Mouse (Mus musculus) liver, embryonic 11.5 days (tissue): ENCODE results near the gene Ifit1bl1. TPM values are rescaled to one million over a fixed set of nuclear protein-coding genes. Genes with fewer than 3 reads are reported as not detected.
"Not testable (repeated sequence)": the region's sequence is repeated elsewhere in the genome, so short reads cannot be mapped to it uniquely, and the experiment has no call there.

Experiments
- ATAC-seq: fragments of 200-750 bp; cut with Nextera tagmentation; replicated peaks from 2 replicates; pipeline ENCODE4 v1.8.0; 2017; ENCODE audit warnings: moderate number of reproducible peaks, mild to moderate bottlenecking, moderate TSS enrichment, moderate library complexity; ENCODE audit not compliant: low FRiP score
- DNase-seq: peaks from one replicate; pipeline ENCODE4 v3.0.0-alpha.2; 2017; ENCODE audit warnings: low spot score
- H3K27ac ChIP-seq: fragments of 300-500 bp; sonication (generic); 2 replicates; pipeline ENCODE4 v1.5.1; 2014; ENCODE audit warnings: mild to moderate bottlenecking, low read depth, low read length, control low read depth
- H3K27me3 ChIP-seq: fragments of 300-500 bp; sonication (generic); replicated peaks from 2 replicates; pipeline ENCODE4 v1.6.1; 2014; ENCODE audit warnings: low read length, mixed read lengths; ENCODE audit not compliant: control insufficient read depth, insufficient read depth
- H3K36me3 ChIP-seq: fragments of 300-500 bp; sonication (generic); 2 replicates; pipeline ENCODE4 v1.6.1; 2014; ENCODE audit warnings: mild to moderate bottlenecking, low read length, moderate library complexity, mixed read lengths; ENCODE audit not compliant: control insufficient read depth, insufficient read depth
- H3K4me1 ChIP-seq: fragments of 300-500 bp; sonication (generic); replicated peaks from 2 replicates; pipeline ENCODE4 v1.6.1; 2014; ENCODE audit warnings: low read length, mixed read lengths; ENCODE audit not compliant: control insufficient read depth, insufficient read depth
- H3K4me2 ChIP-seq: fragments of 300-500 bp; sonication (generic); 2 replicates; pipeline ENCODE4 v1.6.1; 2014; ENCODE audit warnings: mild to moderate bottlenecking, control low read depth, moderate library complexity
- H3K4me3 ChIP-seq: fragments of 300-500 bp; sonication (generic); 2 replicates; pipeline ENCODE4 v1.5.1; 2014; ENCODE audit warnings: low read depth, low read length, control low read depth
- H3K9ac ChIP-seq: fragments of 300-500 bp; sonication (generic); 2 replicates; pipeline ENCODE4 v1.6.1; 2014; ENCODE audit warnings: low read depth, low read length, control low read depth
- H3K9me3 ChIP-seq: fragments of 300-500 bp; sonication (generic); 2 replicates; pipeline ENCODE4 v1.6.1; 2016; ENCODE audit warnings: low read length, inconsistent platforms, mixed read lengths; ENCODE audit not compliant: control insufficient read depth
- WGBS: fragments of 180-500 bp; shearing (Covaris S2); extraction: QIAGEN DNeasy Blood & Tissue Kit; methylation state at CpG from one replicate; pipeline ENCODE4 v1.1.7; 2014; 5-methylcytosine and 5-hydroxymethylcytosine counted together
- polyA plus RNA-seq: library from polyadenylated mRNA; unstranded; fragments of >200 nt; fragmentation: Nextera tagmentation; extraction: Ambion mirVana; gene quantifications from 2 replicates; pipeline ENCODE4 v1.2.1, GENCODE M21; 2014

Ifit1bl1 gene
- polyA plus RNA-seq, 1 experiment from 2014 or later: 0.07 TPM

DNA sequence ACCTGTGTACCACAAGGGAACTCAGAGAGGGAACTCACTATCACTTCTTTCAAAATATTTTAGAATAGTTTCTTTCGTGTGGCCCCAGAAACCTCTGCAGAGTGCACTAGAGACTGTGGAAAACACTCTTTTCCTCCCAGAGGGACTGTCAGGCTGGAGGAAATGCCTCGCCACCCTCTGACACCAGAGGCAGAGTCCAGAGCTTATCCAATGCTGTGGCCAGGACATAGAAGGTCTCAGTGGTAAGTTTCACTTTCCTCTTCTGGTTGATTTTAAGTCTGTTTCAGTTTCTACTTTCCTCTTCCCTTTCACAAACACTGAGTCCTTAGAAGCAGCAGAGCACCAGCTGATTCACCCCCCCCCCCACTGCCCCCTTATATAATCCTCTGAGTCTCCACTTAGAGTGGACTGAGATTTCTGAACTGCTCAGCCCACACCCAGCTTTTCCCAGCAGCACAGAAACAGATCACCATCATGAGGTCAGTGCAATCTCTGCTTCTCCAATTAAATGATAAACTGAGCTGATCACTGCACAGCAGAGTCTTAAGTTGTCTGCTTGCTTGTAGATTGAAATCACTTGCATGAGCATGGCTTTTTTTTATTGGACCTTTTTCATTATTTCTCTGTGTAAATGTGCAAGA lies 18.5 kb downstream of the Ifit1bl1 start, which contains the start of gene Ifit3:
Gene Ifit3, plus strand, starts transcription at position 406 of the 641 bp plus-strand sequence.
- H3K4me3 ChIP-seq, H3K4me1 ChIP-seq, H3K36me3 ChIP-seq, H3K9me3 ChIP-seq, DNase-seq, H3K27ac ChIP-seq, ATAC-seq, H3K9ac ChIP-seq, H3K4me2 ChIP-seq, H3K27me3 ChIP-seq: not testable (repeated sequence)
- WGBS: 34% methylated on average over 2 of the region's 2 CpGs

DNA sequence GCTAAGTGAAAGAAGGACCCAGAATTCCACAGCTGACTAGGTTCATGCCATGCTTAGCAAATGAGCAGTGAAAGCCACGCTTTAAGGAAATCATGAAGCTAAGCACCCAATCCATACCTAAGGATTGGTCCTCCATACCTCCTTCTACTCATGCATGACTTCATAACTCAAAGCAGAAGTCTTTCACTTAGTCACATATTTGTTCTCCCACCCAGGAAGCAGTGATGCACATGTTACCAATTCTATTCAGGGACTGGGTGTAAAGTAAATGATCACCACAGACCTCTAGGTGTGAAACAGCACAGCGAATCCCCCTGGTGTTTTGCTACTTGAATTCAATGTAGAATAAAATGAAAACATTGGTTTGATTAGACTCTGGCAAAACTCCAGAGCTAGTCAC lies 19.1 kb downstream of the Ifit1bl1 start:
- H3K9me3 ChIP-seq: not testable (repeated sequence)

DNA sequence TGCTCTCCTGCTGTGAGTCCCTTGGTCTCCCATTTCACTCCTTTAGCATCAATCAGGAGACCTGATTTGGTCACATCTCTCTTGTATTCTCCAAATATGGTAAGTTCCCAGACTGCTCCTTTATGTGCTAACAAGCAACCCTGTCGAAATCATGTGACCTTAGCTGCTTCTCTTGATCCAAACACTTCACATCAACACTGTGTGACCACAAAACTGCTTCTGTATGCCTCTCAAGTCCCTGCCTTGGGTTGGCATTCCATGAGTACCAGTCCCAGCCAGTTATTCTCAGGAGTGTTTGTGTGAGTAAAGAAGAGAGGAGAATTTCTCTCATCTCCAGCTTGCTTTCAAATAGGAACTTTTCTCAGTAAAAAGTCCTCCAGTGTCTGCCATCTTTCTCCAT lies 24.6 kb downstream of the Ifit1bl1 start:
- H3K27me3 ChIP-seq: no peaks in the 10 kb centered on the region
- no peak overlapping the region for H3K4me3 ChIP-seq
- ATAC-seq (no peak), DNase-seq (no peak)
- H3K9ac ChIP-seq: no peak overlapping the region
- no peaks in the 10 kb centered on the region for H3K9me3 ChIP-seq
- no peaks in the 10 kb centered on the region for H3K36me3 ChIP-seq
- WGBS: 72% methylated on average over 1 of the region's 1 CpGs
- no peak overlapping the region for H3K27ac ChIP-seq
- no peaks in the 10 kb centered on the region for H3K4me1 ChIP-seq
- H3K4me2 ChIP-seq: no peak overlapping the region

More for the DNA sequence above, 19.1 kb downstream of the Ifit1bl1 start:
- 85% methylated on average over 2 of the region's 2 CpGs for WGBS
- not testable (repeated sequence) for H3K9ac ChIP-seq, H3K36me3 ChIP-seq, H3K27ac ChIP-seq, H3K4me2 ChIP-seq, ATAC-seq, DNase-seq, H3K27me3 ChIP-seq, H3K4me1 ChIP-seq, H3K4me3 ChIP-seq

DNA sequence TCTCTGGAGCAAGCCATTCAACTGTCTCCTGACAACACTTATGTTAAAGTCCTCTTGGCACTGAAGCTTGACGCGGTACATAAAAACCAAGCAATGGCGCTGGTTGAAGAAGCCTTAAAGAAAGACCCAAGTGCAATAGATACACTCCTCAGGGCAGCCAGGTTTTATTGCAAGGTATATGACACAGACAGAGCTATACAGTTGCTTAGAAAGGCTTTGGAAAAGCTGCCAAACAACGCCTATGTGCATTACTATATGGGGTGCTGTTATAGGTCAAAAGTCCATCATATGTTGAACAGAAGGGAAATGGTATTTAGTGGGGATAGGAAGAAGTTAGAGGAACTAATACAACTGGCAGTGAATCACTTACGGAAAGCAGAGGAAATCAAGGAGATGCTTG lies 28.1 kb downstream of the Ifit1bl1 start:
- ATAC-seq (no peak), DNase-seq (no peak)
- Histone ChIP-seq H3K4me2 (no peak overlapping the region), H3K4me1 (no peaks in the 10 kb centered on the region), H3K4me3 (no peak overlapping the region), H3K9ac (no peak overlapping the region), H3K27ac (no peak overlapping the region), H3K27me3 (no peaks in the 10 kb centered on the region), H3K36me3 (no peaks in the 10 kb centered on the region), H3K9me3 (no peaks in the 10 kb centered on the region)
- 90% methylated on average over 5 of the region's 5 CpGs for WGBS

DNA sequence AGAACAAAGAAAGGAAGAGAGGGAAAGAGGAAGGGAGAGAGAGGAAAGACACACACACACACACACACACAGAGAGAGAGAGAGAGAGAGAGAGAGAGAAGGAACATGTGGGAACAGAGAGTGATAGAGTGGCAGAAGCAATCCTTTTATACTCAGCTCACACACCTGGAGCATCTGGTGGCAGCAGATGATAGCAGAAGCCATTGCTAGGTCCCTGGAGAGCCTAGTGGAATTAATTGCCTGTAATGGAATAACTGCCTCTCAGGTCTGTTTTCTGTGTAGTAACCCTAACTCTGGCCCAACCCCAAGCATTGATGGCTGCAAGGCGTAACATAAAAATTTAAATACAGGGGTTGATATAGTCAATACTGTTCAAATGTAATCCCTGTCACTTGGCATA lies 30.7 kb downstream of the Ifit1bl1 start:
- DNase-seq (no peak), ATAC-seq (no peak)
- Histone ChIP-seq H3K9ac (no peak overlapping the region), H3K9me3 (no peaks in the 10 kb centered on the region), H3K36me3 (no peaks in the 10 kb centered on the region), H3K4me3 (no peak overlapping the region), H3K27me3 (no peaks in the 10 kb centered on the region), H3K4me2 (no peak overlapping the region), H3K4me1 (no peaks in the 10 kb centered on the region), H3K27ac (no peak overlapping the region)
- 85% methylated on average over 1 of the region's 1 CpGs for WGBS

DNA sequence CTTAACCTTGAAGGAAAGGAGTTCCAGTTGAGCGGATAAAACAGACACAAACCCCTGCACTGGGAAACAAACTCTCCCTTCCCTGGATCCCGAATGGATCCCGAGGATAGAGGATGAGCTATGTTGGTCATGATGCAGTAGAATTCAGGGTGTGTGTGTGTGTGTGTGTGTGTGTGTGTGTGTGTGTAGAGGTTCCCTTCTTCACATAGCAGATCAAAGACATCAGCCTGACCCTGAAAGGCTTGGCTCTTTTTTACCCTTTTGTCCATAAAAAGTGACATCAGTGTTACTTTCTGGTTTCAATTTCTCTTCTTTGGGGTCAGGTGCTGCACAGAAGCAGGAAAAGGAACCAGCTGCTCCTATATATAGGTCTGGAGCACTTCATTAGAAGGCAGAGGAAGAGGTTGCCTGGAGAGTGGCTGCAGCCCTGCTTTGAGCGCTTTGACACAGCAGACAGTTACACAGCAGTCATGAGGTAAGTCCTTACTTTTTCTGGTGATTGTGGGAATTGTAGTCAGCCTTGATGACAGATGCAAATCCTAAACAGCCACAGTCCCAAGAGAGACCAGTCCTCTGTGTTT lies 31.8 kb downstream of the Ifit1bl1 start:
- H3K27ac ChIP-seq: no peak overlapping the region
- H3K4me2 ChIP-seq: no peak overlapping the region
- no peak overlapping the region for H3K9ac ChIP-seq
- H3K4me3 ChIP-seq: no peak overlapping the region
- DNase-seq (no peak), ATAC-seq (no peak)
- H3K9me3 ChIP-seq: no peaks in the 10 kb centered on the region
- no peaks in the 10 kb centered on the region for H3K4me1 ChIP-seq
- no peaks in the 10 kb centered on the region for H3K27me3 ChIP-seq
- H3K36me3 ChIP-seq: no peaks in the 10 kb centered on the region
- 76% methylated on average over 4 of the region's 4 CpGs for WGBS

DNA sequence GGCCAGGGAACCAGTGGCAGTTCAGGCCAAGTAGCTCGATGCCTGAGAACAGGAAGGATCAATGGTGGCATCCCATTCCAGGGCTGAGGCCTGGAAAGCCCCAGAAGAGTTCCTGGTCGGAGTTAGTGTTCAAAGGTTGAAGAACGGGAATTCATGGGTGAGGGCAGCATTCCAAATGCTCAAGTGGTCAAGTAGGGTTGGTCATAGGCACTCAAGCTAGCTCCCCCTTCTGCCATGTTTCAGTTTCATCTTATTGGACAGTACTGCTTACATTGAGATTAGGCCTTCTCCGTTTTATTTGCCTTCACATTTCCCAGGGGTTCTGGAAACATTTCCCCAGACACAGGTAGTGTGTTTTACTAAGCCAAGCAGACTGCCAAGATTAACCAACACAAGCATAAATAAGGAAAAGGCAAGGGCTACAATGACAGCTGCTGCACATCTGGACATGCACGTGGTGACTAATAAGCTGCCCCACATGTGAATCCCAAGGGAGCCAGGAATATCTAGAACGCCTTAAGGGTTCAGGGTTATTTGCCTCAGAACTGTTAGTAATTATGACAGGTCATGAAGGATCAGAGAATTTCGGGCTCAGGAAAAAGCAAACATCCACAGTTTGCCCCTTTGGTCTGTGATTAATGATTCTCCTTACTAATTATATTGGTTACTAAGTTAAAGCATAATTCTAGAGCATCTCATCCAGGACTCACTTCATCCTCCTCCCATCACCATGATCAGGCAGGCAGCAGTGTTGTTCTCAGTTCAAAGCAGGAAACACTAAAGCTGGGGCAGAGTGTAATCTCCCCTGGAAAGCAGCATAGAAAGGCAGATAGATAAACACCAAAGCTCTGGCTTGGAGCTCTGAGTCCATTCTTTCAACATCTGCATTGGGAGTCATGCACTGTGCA lies 32.5 kb downstream of the Ifit1bl1 start:
- no peak for ATAC-seq
- WGBS: 73% methylated on average over 7 of the region's 7 CpGs

DNA sequence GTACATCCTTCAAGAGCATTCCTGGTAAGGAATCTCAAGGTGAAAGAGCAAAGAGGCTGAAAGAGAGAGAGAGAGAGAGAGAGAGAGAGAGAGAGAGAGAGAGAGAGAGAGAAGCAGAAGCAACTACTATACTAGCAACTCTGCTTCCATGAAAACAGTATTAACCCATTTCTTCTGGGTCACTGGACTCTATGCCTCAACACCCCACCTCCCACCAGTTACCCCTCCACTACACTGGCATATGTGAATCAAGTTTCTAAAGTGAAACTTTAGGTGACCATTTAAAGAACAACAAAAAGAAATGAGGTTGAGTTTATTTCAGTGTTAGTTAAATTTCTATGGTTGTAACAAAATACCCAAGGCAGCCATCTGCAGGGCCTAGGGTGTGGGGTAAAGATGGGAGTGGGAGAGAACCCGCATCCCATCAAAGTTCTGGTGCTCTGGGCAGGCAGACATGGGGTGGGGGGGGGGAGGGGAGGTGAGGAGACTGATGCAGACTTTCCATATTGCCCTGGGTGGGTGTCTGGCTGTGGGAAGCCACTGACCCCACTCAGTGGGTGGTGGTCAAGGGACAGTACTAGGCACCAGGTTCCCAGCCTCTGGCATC lies 35.5 kb downstream of the Ifit1bl1 start:
- H3K27ac ChIP-seq: no peak overlapping the region
- WGBS: 94% methylated on average over 1 of the region's 1 CpGs
- no peaks in the 10 kb centered on the region for H3K9me3 ChIP-seq
- H3K36me3 ChIP-seq: no peaks in the 10 kb centered on the region
- no peaks in the 10 kb centered on the region for H3K4me1 ChIP-seq
- H3K4me2 ChIP-seq: no peak overlapping the region
- H3K27me3 ChIP-seq: no peaks in the 10 kb centered on the region
- H3K9ac ChIP-seq: no peak overlapping the region
- ATAC-seq: no peak
- H3K4me3 ChIP-seq: no peak overlapping the region
- DNase-seq: no peak

More for the DNA sequence above, 32.5 kb downstream of the Ifit1bl1 start:
- no peak for DNase-seq
- Histone ChIP-seq H3K4me1 (no peaks in the 10 kb centered on the region), H3K4me2 (no peak overlapping the region), H3K9ac (no peak overlapping the region), H3K27ac (no peak overlapping the region), H3K27me3 (no peaks in the 10 kb centered on the region), H3K36me3 (no peaks in the 10 kb centered on the region), H3K9me3 (no peaks in the 10 kb centered on the region), H3K4me3 (no peak overlapping the region)
